Mouse (Mus musculus) cerebellum, adult 8-10 months (tissue): ENCODE results near the gene Cdh12.
"Not testable (repeated sequence)": the region's sequence is repeated elsewhere in the genome, so short reads cannot be mapped to it uniquely, and the experiment has no call there.

Experiments used
- DNase-seq: peaks from one replicate; pipeline ENCODE4 v3.0.0; 2022

Gene Cdh12

DNA sequence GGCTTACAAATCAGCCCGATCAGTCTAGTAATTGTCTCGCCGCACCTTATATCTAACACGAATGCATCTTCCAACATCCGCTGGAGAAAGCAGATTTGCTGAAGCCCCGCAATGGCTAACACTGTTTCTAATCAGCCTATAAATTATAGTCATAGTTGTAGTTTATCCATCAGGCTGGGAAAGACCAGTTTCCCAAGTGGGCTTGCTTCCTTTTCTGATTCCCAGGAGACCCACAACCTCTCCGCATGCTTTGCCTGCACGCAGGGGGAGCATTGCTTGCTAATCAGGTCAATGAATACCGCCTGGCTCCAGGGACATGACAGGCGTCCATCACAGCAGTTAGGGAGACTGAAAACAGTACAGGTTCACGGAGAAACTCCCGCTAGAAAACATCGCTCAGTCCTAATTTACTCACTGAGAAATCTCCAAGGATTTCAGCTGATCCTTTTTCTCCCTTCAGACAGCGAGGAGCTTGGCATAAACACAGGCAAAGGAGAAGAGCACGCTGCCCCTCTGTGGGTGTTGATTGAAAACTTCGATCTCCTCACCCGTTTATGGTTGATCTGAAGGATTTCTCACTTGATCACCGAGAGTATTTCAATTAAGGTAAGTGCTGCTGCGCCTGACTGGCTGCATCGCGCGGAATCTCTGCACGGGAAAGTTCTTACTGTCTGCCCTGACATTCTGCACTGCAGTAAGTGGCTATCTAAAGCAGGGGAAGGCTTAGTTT, 662.0 kb downstream of the Cdh12 start:
- DNase-seq = no peak

DNA sequence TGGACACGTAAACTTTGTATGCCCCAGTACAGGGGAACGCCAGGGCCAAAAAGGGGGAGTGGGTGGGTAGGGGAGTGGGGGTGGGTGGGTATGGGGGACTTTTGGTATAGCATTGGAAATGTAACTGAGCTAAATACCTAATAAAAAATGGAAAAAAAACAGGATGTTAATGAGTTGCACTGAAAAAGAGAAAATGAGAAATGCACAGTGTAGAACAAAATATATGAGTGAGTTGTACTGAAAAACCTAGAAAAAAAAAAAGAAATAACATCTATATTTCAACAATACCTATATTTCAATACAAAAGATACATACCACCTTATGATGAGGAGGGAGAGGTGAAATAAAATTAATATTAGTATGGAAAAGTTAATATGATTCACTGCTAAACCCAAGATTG, 665.7 kb downstream of the Cdh12 start:
- not testable (repeated sequence) for DNase-seq

DNA sequence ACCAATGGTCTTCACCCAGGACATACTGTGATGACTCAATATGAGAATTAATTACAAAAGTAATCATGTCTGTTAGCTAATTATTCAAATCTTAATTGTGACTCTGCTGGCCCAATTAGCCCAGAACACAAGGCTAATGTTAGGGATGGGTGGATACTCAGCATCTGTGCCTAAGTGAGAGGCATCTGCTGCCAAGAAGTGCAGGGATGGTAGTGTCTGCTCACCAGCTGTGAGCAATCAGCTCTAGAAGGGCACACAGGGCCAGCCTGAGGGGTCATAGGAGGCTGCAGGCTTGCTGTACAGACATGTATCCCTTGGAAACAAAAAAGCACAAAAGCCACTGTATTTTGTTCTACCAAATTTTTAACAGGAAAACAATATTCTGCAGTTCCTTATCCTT, 681.6 kb downstream of the Cdh12 start:
- no peak for DNase-seq

DNA sequence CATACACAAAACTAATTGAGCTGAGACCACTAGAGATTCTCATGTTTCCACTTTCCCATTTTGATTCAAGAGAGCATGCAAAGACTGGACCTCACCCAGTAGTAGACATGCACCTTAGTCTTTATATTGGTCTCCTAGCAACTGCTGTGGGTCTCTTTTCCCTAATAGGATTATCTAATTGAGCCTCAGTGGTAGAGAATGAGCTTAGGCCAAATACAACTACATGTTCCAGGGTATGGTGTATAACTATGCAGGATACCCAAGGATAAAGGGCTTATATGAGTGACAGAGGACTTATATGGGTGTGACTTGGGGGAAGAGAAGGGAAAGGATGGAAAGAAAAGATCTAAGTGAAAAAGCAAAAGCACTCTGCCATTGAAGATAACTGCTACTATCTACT, 683.9 kb downstream of the Cdh12 start:
- DNase-seq = no peak

DNA sequence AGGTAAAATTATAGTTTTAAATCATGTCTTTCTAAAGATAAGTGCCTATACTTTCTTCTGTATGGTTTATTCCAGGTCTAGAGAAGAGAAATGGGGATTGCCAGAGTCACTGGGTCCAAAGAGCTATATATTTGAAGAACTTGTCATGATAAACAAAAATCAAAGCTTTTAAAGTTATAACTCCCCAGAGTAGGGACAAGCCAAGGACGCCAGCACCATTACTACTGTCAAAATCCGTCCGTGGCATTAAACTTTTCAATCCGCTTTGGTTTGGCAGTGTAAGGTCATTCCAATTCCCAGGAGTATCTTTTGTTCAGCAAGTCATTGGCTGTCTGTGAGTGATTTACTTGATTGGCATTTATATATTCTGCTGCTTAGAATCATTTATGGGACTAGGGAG, 697.8 kb downstream of the Cdh12 start:
- DNase-seq = no peak

DNA sequence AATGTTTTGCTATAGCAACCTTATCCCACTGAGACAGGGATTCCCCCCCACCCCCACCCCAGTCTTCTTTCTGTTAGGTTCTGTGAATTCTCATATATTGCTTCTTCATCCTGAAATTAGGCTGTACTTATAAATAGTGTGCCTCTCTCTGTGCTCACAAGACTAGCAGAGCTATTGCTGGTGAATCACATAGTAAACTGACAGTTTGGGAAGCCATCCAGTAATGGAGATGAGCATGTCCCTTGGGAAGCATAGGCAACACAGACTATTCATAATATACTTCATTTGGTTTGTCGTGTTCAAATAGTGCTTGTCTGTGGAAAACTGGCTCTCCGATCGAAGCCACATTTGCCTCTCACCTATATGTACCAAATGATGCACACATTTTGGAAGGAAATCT, 704.5 kb downstream of the Cdh12 start:
- no peak for DNase-seq

DNA sequence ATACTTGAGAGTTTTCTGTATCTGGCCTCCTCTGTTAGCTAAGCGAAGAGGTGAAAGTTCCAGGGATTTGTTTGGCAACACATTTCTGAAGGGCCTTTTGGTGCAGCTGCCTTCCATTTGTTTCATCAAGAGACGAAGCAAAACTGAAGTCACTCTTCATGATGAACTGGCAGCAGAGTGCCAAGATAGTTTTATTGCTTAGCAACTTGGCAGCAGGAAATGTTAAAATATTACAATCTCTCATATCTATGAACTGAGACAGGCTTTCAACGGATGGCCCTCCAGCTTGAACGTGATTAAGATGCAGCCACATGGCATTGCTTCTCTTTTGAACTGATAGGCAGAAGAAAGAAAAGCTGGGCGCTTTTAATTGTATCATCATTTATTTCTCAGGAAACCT, 730.7 kb downstream of the Cdh12 start:
- DNase-seq = no peak

DNA sequence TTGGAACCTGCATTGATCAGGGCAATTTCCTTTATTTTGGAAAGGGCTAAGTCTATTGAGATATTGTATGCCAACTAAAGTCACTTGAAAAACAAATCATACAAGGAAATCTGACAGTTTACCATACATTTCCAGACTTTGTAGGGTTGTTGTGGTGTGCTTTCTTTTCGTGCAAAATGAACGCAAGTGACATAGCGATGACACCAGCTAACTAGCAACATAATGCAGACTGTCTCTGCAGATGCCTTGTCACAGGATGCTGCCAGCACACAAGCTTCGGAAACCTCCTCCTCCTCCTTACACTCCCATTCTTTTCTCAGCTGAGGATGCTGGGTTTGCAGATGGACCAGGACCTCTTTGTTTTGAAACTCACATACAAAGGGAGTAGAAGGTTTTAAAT, 731.1 kb downstream of the Cdh12 start:
- no peak for DNase-seq

DNA sequence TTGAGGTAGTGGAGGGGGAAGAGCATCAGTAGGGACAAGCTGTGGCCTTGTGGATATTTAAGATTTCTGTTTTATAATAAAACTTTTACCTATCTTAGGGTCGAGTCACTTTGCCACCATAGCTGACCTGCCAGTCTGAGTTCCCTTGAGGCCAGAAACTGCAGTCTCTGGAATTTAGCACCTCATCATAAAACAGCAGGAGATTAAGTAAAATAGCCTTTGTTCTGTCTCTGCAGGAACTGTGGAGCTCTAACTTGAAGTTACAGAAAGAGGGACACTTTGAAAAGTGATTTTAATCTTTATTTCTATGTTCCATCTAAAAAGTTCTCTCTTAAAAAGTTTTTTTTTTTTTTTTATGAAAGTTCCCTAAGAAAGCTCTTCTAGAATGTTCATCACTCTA, 736.7 kb downstream of the Cdh12 start:
- DNase-seq = no peak

DNA sequence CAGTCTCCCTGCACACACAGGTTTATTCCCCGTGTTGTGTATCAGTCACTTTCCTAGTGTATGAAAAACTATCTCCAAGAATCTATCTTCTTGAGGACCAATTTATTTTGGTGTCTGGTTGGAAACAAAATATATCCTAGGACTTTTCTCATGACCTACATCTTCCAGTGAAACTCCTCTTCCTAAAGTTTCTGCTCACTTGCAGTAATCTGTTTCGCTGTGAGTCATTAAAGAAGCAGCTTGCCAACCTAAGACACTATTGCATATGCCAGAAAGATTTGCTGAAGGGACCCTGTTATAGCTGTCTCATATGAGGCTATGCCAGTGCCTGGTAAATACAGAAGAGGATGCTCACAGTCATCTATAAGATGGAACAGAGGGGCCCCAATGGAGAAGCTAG, 761.0 kb downstream of the Cdh12 start:
- DNase-seq = not testable (repeated sequence)

DNA sequence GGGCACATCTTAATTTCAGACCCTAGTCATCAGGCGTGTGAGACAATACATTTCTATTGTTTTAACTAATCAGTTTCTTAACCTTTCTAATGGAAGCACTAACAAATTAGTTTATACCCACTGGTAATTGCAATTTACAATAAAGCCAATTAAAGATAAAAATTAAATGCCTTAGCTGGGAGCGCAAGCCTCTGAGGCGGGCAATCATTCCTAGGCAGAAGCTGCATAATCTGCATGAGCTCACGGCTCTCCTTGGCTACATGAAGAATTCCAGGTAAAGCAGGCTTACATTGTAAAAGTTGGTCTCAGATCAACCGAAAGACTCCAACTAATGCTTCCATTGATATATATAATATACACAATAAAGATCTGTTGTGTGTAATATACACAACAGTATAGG, 773.9 kb downstream of the Cdh12 start:
- DNase-seq = no peak

DNA sequence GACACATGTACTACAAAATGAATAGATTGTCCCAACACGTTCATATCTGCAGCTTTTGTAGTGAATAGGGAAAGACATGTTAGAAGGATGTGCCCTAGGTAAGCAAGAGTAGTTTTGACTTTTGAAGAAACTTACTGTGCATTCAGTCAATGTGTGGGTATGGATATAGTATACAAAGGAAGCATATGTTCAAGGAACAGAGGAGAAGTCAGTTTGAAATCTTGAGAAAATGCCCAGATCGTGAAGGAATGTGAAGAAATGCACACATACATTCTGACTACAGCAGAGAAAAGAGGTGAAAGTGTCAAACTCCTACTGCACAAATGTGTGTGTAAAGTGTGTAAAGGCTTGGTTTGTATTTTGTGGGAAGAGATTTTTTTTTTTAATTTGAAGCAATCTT, 812.3 kb downstream of the Cdh12 start:
- DNase-seq = no peak

DNA sequence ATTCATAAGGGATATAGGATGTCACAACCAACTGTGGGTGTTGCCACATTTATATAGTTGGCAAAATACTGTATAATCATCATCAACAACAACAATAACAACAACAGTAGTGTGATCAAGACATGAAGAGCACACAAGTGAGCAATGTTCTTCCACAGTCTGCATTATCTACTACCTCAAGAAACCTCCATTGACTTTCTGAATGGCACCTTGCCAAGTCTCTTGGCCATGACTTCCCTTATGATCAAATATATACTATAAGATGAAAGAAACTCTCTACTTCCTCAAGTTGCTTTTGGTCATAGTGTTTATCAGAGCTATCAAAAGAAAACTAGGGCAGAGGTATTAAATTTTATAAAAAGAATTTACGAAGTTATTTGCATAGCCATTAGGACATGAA, 820.8 kb downstream of the Cdh12 start:
- no peak for DNase-seq

DNA sequence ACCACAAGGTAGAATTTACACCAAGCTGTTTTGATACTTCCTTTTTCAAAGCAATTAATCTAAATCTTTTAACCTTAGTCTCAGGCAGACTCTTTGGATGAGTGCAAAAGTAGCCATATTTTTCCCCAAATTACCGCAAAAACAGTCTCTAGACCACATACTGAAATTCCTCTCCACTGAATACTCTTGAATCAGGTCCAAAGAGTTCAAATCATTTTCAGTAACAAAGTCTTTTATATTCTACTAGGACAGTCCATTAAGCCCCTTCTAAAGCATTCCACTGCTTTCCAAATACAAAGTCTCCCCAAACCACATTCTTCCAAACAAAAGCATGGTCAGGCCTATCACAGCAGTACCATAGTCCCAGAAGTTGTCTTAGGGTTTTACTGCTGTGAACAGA, 848.0 kb downstream of the Cdh12 start:
- no peak for DNase-seq

DNA sequence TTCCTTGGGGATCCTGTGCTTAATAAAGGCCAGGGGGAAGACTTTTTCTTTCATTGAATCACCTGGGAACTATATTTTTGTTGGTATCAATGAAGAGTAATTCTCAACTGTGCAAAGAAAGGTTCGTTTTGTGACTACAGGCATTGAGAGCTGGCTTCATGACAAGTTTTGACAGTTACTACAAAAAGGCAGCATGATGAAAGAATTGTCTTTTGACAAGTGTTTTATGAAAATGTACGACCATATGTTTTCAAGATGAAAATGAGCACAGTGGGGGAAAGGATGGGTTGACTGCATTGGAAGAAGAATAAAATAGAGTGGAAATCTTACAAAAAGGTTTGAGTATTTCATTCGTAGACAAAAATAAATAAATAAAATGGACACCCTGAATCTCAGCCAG, 866.4 kb downstream of the Cdh12 start:
- no peak for DNase-seq

DNA sequence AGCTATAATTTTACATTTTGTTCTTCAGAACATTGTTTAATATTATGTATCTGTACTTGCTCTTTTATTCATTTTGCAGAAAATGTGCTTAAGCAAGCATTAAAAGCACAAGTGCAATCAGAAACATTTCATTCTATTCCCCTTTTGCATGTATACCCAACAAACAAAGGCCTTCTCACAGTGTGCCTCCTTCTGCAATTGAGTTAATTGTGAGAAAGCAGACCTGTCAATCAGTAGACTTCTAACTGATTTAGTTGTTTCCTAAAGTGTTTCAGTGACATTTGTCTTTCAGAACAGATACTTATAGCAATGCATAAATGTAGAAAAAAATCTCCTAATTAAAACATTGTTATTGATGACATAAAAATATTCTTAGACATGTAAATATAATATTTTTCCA, 894.8 kb downstream of the Cdh12 start:
- no peak for DNase-seq

DNA sequence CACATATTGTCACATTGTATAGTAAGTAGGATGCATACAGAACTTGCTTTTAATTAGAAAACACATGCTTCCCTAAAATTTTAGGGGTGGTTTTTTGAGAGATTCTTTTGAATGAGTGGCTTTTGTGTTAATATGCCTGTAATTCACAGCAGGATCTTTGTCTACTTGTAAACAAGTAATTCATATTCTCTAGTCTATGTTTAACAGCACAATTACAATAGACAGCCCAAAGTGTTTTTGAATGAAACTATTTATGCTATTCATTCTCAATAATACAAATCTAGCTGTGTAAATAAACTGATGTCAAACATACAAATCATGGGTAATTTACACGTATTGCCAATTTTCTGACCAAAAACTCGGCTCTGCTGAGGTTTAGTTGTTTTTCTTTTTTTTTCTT, 895.3 kb downstream of the Cdh12 start:
- DNase-seq = no peak

DNA sequence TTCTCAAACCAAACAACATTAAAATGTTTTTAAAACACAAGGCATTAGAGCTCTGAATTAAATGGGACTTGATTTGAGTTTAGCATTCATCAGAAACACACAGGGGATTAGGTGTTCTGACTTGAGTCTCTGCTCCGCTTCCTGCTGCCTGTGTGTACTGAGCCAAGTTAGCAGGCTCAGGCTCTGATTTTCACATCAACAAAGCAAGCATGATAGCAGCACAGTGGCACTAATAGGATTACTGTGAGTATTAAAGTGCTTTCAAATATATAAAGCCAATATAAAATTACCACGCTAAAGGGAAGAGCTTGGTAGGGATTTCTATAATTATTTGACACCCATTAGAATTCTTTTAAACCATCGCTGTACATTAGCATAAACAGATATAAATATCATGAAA, 895.7 kb downstream of the Cdh12 start:
- no peak for DNase-seq

DNA sequence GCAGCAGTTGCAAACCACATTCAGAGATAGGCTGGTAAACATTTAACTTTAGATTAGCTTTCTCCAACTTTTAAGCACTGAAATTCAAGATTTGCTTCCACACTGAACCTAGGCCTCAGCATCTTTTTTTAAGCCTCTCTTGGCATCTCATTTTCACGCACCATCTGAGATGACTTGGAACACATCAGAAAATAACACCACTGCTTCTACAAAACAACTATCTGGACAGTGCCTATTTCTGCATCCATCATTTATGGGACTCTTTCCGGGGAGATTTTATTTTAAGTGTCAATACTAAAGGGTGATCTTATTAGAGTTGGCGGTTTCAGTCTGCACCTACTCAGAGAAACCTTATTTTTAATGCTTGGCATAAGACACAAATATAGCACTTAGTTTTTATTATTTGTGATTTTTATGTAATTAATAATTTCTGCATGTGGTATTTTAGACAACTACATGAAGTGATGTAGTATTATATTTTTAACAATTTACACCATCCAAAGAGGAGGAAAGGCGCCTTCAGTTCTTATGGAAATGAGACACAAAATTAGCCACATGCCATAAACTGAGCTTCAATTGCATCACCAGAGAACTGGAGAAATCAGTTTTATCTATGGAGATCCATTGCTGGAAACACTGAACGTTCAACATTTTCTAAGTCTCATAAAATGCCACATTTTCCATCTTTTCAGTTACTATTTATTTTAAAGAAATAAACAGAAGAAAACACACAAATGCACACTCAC, 906.5 kb downstream of the Cdh12 start:
- DNase-seq = no peak

DNA sequence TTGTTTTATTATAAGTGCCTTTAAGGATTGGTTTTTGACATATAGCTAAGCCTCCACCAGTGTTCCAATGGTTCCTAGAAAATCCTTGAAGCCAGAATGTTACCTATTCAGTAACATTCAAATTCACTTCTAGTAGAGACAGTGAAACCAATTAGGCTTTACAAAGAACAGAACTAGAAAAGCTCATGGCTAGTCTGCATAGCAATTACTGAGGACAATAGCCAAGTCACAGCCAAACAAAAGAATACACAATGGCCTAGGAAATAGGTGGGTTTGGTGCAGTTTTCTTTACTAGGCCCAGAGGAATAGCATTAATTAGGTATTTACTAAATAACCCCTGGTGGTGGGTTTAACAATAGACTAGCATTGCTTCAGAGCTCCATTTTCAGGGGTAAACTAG, 917.3 kb downstream of the Cdh12 start:
- no peak for DNase-seq

DNA sequence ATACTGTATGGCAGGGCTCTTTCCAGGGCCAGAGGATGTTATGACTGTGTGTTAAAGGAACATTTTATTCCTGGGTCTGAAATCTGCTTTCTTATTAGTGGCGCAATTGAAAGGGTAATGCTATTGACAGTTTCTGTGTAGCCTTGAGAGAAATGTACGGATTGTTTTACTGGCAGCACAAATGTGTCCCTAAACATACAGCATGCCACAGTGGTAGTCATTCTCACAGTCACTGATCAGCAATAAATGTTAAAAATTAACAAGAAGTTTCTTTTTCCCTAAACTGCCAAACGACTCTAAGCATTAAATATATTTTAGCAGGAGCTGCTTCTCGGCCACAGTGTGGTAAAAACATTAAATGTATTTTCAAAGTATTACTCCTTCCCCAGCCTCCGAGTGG, 926.4 kb downstream of the Cdh12 start:
- no peak for DNase-seq

DNA sequence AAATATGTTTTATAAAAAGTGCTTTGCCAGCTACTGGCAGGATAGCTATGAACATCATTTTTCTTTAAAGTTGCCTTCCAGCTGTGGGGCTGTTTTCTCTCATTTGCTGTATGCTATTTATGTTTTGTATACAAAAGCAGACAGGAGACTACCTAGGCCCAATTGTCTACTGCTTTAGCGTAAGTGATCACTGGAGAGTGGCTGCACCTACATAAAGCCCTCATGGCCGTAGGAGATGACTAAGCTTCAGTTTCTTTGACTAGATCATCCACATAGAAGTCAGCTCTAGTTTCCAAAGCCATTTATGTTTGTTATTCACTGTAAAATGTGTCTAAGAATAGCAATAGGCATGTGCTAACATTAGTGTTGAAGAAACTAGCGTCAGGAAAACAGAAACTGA, 926.8 kb downstream of the Cdh12 start:
- no peak for DNase-seq

DNA sequence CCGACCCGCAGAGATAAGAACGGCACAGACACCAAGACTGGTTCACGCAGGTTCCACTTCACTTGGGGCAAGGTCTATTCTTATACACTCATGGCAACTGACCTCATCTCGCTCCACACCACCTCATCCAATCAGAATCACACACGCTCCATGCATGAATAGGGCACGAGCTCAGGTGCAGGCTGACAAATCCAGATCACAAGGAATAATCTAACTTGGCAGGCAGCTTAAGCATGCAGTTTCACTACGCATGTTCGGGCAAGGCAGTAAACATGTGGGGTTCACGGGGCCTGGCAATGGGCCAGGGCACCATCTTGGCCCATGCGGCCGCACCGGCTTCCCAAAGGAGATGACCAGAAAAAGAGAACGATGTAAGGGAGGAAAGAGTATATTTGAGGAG, 942.4 kb downstream of the Cdh12 start:
- DNase-seq = peak; percentile 4

DNA sequence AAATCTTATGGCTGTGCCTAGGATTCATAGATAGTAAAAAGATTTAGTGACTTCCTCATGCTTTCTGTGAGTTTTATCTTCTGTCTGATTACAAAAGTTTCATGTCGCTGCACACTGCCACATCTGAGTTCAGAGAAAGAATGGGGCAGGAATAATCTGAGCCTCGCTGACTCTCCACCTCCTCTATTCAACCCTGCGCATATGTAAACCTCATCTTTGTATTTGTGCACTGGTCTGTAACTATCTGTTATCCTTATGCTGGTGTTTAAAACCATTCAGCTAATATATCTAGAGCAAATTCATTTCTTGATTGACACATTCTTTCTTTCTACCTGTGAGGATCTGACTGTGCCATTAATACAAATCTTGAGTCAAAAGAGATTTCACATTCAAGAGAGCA, 944.0 kb downstream of the Cdh12 start:
- no peak for DNase-seq

DNA sequence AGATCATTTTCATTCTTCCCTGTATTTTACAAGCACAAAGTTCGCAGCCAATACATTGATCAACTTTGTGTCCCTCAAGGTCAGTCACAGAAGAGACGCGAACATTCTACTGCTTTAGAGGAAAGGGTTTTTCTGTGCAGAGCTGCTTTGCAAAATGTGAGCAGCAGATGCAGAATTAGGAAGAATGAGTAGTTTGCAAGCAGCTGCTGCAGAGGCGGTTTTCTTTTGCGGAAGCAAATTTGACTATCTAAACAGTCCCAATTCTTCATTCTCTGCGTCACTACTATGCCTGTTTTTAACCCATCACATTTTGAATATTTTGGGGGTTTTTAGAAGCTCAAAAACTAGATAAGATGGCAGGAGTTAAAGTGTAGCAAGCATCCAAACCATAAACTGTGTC, 956.1 kb downstream of the Cdh12 start:
- no peak for DNase-seq
